Mouse (Mus musculus) neural tube, embryonic 15.5 days (tissue): ENCODE data around the gene Aurkb. TPM values are rescaled to one million over a fixed set of nuclear protein-coding genes. Genes with fewer than 3 reads are reported as not detected.
"Not testable (repeated sequence)": the region's sequence is repeated elsewhere in the genome, so short reads cannot be mapped to it uniquely, and the experiment has no call there.

Experiments
- ATAC-seq: fragments of 200-750 bp; cut with Nextera tagmentation; 2 replicates; pipeline ENCODE4 v1.8.0; 2017; ENCODE audit warnings: mild to moderate bottlenecking, moderate TSS enrichment, moderate library complexity; ENCODE audit not compliant: low FRiP score
- H3K27ac ChIP-seq: fragments of 300-500 bp; sonication (generic); replicated peaks from 2 replicates; pipeline ENCODE4 v1.5.1; 2015; ENCODE audit warnings: mild to moderate bottlenecking, inconsistent platforms
- H3K27me3 ChIP-seq: fragments of 300-500 bp; sonication (generic); replicated peaks from 2 replicates; pipeline ENCODE4 v1.6.1; 2015; ENCODE audit warnings: inconsistent platforms
- H3K36me3 ChIP-seq: fragments of 300-500 bp; sonication (generic); 2 replicates; pipeline ENCODE4 v1.6.1; 2015; ENCODE audit warnings: inconsistent platforms
- H3K4me1 ChIP-seq: fragments of 300-500 bp; sonication (generic); 2 replicates; pipeline ENCODE4 v1.6.1; 2015; ENCODE audit warnings: inconsistent platforms
- H3K4me2 ChIP-seq: fragments of 300-500 bp; sonication (generic); 2 replicates; pipeline ENCODE4 v1.6.1; 2015; ENCODE audit warnings: inconsistent platforms, mild to moderate bottlenecking, moderate library complexity
- H3K4me3 ChIP-seq: fragments of 300-500 bp; sonication (generic); replicated peaks from 2 replicates; pipeline ENCODE4 v1.5.1; 2015; ENCODE audit warnings: mild to moderate bottlenecking, inconsistent platforms
- H3K9ac ChIP-seq: fragments of 300-500 bp; sonication (generic); replicated peaks from 2 replicates; pipeline ENCODE4 v1.6.1; 2015; ENCODE audit warnings: mild to moderate bottlenecking, inconsistent platforms
- H3K9me3 ChIP-seq: fragments of 300-500 bp; sonication (generic); replicated peaks from 2 replicates; pipeline ENCODE4 v1.6.1; 2016; ENCODE audit warnings: inconsistent platforms
- WGBS: fragments of 180-500 bp; shearing (Covaris S2); methylation state at CpG from one replicate; pipeline ENCODE4 v1.1.7; 2015; ENCODE audit warnings: mixed read lengths; 5-methylcytosine and 5-hydroxymethylcytosine counted together
- polyA plus RNA-seq: library from polyadenylated mRNA; unstranded; fragments of >200 nt; fragmentation: Nextera tagmentation; extraction: Ambion mirVana; gene quantifications from 2 replicates; pipeline ENCODE4 v1.2.1, GENCODE M21; 2015

Gene Aurkb
- polyA plus RNA-seq, 1 experiment from 2014 or later, result 15.6 TPM

DNA sequence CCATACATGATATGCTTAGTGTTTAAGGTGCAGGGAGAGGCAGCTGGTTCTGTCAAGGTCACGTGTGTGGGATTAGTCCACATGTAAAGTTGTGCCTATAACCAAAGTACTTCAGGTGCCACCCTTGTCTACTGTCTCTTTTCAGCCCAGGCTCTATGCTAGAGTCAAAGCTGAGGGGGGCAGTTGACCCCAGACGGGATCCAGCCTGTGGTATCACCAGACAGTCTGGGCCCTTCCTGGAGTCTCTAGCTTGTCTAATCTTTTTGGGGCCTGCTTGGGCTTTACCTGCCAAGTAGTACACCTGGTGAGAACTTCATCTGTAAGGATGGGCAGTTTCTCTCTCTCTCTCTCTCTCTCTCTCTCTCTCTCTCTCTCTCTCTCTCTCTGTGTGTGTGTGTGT is 42.1 kb downstream of the Aurkb start:
- peak overlapping the region; percentile 95 for H3K27ac ChIP-seq
- H3K4me1 ChIP-seq, result peaks cover 47% of the 10 kb centered on the region
- no peaks in the 10 kb centered on the region for H3K27me3 ChIP-seq
- peak overlapping the region; percentile 94 for H3K4me2 ChIP-seq
- H3K4me3 ChIP-seq, result peak overlapping the region; percentile 72; the same call in 1 of the 2 replicates
- H3K9me3 ChIP-seq, result no peaks in the 10 kb centered on the region
- ATAC-seq, result no peak
- WGBS, result 54% methylated on average over 2 of the region's 2 CpGs
- H3K36me3 ChIP-seq, result peaks cover 25% of the 10 kb centered on the region
- no peak overlapping the region; the same call in none of the 2 replicates for H3K9ac ChIP-seq

DNA sequence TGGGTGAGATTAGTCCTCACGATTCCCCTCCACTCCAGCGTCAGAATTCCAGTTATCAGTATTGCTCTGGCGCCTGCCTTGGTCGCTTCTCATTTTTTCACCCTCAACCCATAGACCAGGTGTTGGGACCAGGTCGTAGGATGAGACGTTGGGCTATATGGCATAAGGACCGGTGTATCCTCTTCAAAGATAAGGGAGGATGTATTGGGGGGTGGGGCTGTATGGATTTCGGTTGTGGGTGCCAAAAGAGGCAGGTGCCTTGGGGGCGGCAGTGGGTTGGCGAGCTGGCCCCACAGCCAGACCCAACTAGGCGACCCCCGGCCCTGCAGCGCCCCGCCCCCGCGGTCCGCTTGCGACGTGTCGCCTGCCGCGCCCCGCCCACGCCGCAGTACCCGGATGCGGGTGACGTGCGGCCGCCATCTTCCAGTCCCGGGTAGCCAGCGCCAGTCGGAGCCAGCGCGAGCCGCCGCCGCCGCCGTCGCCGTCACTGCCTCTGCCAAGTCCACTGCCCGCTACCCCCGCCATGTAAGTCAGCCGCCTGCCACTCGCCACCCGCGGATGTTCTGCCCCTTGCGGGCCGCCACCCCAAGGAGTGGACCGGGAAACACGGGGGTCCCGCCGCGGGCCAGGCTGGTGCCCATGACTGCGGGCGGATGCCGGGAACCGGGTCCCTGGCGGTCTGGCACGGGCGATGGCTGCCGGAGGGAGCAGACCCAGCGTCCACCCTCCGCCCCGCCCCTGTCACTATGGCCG is 42.8 kb downstream of the Aurkb start, which contains the start of gene Vamp2:
Gene Vamp2 (plus strand): TSS at position 388 of the 753 bp plus-strand sequence.
- WGBS, result under 1% methylated on average over 59 of the region's 67 CpGs
- Histone ChIP-seq H3K4me1 (peaks cover 47% of the 10 kb centered on the region), H3K4me2 (peak within 1 kb of the TSS; percentile 94), H3K9me3 (no peaks in the 10 kb centered on the region), H3K27me3 (no peaks in the 10 kb centered on the region), H3K27ac (peak within 1 kb of the TSS; percentile 95), H3K36me3 (peaks cover 29% of the 10 kb centered on the region), H3K9ac (peak within 1 kb of the TSS; percentile 100), H3K4me3 (peak within 1 kb of the TSS; percentile 72)
- ATAC-seq, result peak; percentile 89

DNA sequence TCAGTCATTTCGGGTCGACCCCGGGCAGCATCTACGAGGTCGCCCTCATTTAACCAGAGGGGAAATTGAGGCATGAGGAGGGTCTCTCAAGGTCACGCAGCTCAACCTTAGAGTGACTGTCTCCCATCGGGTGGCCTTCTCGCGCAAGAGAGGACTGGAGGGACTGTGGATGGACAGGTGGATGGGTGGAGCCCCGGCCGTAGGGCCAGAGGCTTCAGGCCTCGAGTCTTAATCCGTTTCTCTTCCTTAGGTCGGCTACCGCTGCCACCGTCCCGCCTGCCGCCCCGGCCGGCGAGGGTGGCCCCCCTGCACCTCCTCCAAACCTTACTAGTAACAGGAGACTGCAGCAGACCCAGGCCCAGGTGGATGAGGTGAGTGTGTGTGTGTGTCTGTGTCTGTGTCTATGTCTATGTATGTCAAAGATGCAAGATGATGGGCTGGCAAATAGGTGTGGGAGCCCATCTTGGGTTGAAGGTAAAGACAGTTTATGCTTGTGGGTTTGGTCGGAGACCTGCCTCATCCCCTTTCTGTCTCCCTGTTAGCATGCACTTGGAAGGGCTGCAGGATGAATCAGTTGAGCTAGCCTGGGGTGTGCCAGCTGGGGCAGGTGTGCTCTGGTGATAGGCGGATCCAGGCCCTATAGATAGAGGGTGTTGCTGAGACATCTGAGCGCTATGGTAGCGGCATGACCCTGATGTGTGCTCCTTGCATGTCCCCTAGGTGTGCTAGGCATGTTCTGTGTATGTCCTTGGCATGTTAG is 43.6 kb downstream of the Aurkb start:
- peak; percentile 17; the same call in 1 of the 2 replicates for ATAC-seq
- peaks cover 49% of the 10 kb centered on the region for H3K4me1 ChIP-seq
- 10% methylated on average over 25 of the region's 25 CpGs for WGBS

GRCm38 (mm10) chr11:69089616-69090290 is 44.3 kb downstream of the Aurkb start:
- H3K4me3 ChIP-seq, result peak overlapping the region; percentile 72
- H3K27me3 ChIP-seq, result no peaks in the 10 kb centered on the region
- peak overlapping the region; percentile 95 for H3K27ac ChIP-seq
- H3K36me3 ChIP-seq, result peaks cover 29% of the 10 kb centered on the region
- 88% methylated on average over 12 of the region's 12 CpGs for WGBS
- H3K9me3 ChIP-seq, result no peaks in the 10 kb centered on the region
- H3K9ac ChIP-seq, result peak overlapping the region; percentile 100
- H3K4me2 ChIP-seq, result peak overlapping the region; percentile 94
- H3K4me1 ChIP-seq, result peaks cover 55% of the 10 kb centered on the region
- no peak for ATAC-seq

More for the DNA sequence above, 43.6 kb downstream of the Aurkb start:
- Histone ChIP-seq H3K36me3 (peaks cover 29% of the 10 kb centered on the region), H3K4me3 (peak overlapping the region; percentile 72), H3K27ac (peak overlapping the region; percentile 95), H3K4me2 (peak overlapping the region; percentile 94), H3K27me3 (no peaks in the 10 kb centered on the region), H3K9me3 (no peaks in the 10 kb centered on the region), H3K9ac (peak overlapping the region; percentile 100)

DNA sequence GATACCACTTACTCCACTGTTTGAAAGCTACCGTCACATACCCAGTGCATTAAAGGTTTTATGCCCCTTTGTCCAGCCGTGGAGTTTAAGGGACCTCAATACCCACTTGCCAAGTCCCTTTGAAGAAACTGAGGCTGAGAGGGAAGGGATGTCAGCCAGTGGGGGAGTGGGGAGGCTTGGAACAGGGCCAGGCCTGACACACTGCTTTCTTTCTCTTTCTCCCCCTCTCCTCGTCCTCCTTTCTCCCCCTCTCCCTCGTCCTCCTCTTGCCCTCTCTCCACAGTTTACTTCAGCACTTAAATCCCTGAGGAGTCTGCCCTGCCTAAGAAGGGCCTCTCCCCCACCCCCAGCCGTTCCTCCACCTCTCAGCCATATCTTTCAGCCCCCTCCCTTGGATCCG is 44.9 kb downstream of the Aurkb start:
- Histone ChIP-seq H3K4me3 (peak overlapping the region; percentile 72; the same call in 1 of the 2 replicates), H3K4me1 (peaks cover 57% of the 10 kb centered on the region), H3K9ac (peak overlapping the region; percentile 100; the same call in 1 of the 2 replicates)

GRCm38 (mm10) chr11:69091566-69092385 is 46.3 kb downstream of the Aurkb start:
- Histone ChIP-seq H3K27ac (no peak overlapping the region), H3K9ac (no peak overlapping the region), H3K4me1 (peaks cover 70% of the 10 kb centered on the region), H3K36me3 (peaks cover 29% of the 10 kb centered on the region), H3K4me2 (no peak overlapping the region), H3K9me3 (no peaks in the 10 kb centered on the region), H3K27me3 (no peaks in the 10 kb centered on the region), H3K4me3 (no peak overlapping the region)
- WGBS, result 69% methylated on average over 7 of the region's 7 CpGs
- no peak for ATAC-seq

More for the DNA sequence above, 44.9 kb downstream of the Aurkb start:
- ATAC-seq, result no peak
- Histone ChIP-seq H3K27ac (peak overlapping the region; percentile 95; the same call in 1 of the 2 replicates), H3K9me3 (no peaks in the 10 kb centered on the region), H3K36me3 (peaks cover 29% of the 10 kb centered on the region), H3K4me2 (peak overlapping the region; percentile 94), H3K27me3 (no peaks in the 10 kb centered on the region)
- 49% methylated on average over 6 of the region's 6 CpGs for WGBS

DNA sequence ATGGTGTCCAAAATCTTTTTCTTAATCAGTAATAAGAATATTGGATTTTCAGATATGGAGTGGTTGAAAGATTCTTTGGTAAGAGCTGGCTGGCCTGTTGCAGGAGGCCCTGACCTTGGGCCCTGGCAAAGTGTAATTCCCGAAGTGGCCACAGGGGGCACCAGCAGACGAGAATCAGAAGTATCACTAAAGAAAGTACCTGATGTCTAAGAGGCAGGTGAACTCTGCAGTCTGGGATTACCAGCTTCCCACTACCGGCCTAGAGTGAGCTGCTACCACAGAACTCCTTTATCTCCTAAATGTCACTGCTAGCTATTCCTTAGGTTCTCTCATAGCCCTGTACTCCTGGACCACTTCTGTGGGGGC is 46.9 kb downstream of the Aurkb start:
- H3K27me3 ChIP-seq, result no peaks in the 10 kb centered on the region
- H3K9me3 ChIP-seq, result no peaks in the 10 kb centered on the region
- ATAC-seq, result no peak
- no peak overlapping the region for H3K9ac ChIP-seq
- 2% methylated on average over 3 of the region's 3 CpGs for WGBS
- peaks cover 73% of the 10 kb centered on the region for H3K4me1 ChIP-seq
- H3K4me2 ChIP-seq, result no peak overlapping the region
- peaks cover 29% of the 10 kb centered on the region for H3K36me3 ChIP-seq
- H3K4me3 ChIP-seq, result no peak overlapping the region
- no peak overlapping the region for H3K27ac ChIP-seq

DNA sequence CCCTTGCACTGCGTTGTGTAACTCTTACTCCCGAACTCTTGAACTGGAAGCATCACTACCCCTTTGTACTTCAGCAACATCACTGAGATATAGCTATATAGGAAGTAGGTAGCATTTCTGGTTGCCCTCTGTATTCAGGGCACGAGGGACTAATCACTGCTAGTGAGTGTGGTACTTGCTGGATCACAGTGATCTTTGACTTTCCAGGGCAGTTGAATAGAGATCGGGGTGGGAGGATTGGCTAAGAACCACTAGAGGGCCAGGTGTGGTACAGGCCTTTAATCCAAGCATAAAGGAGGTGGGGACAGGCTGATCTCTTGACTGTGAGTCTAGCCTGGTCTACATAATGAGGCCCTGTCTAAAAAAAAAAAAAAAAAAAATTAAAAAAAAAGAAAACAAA is 47.4 kb downstream of the Aurkb start:
- Histone ChIP-seq H3K9ac (no peak overlapping the region), H3K4me2 (no peak overlapping the region), H3K9me3 (no peaks in the 10 kb centered on the region), H3K27ac (no peak overlapping the region), H3K36me3 (peaks cover 29% of the 10 kb centered on the region), H3K4me1 (peaks cover 73% of the 10 kb centered on the region), H3K27me3 (no peaks in the 10 kb centered on the region), H3K4me3 (no peak overlapping the region)
- ATAC-seq, result no peak
- WGBS, result 88% methylated on average over 4 of the region's 4 CpGs

DNA sequence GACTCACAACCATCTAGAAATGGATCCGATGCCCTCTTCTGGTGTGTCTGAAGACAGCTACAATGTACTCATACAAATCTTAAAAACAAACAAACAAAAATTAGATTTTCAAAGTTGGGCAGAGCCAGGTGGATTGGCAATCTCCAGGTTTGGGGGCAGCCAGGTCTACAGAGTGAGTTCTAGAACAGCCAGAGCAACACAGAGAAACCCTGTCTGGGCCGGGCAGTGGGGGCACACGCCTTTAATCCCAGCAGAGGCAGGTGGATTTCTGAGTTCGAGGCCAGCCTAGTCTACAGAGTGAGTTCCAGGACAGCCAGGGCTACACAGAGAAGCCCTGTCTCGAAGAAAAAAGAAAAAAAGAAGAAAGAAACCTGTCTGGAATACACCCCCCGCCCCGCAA is 48.4 kb downstream of the Aurkb start:
- H3K9ac ChIP-seq, H3K4me2 ChIP-seq, H3K4me3 ChIP-seq, ATAC-seq, H3K9me3 ChIP-seq, H3K27me3 ChIP-seq: not testable (repeated sequence)
- Histone ChIP-seq H3K27ac (peak overlapping the region; percentile 91; the same call in 1 of the 2 replicates), H3K4me1 (peaks cover 79% of the 10 kb centered on the region), H3K36me3 (peaks cover 29% of the 10 kb centered on the region)
- 87% methylated on average over 7 of the region's 7 CpGs for WGBS

DNA sequence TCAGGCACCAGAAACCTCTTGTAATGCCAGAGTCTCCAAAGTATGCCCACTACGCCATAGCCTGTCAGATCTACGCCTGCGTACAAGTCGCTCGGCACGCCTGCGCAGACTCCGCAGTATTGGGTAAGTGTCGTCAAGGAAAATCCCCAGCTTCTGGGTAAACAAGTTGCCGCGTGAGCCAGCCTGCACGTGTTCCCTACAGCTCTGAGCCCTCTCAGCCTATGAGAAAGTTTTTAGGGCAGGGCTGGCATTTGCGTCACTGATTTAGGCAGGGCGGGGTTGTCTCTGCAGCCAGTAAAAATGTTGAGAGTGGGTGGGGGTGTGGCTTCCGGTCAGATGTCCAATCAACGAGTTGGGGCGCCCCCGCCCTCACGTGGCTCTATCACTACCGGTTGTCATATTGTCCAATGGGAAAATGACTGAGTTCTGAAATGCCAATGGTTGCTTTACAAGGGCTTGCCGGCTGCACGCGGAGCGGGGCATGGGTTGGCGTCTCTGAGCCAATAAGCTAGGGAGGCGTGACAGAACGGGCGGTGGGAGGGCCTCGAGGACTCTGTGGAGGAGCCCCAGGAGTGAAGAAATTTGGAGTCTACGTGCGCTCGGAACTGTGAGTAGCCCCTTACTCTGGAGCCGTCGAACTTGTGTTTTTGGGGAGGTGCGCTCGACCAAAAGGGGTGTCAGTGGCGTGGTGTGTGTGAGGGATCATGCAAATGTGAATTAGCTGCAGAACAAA is 49.4 kb downstream of the Aurkb start, which contains the start of gene Per1:
Gene Per1 (plus strand): TSS at position 521 of the 733 bp plus-strand sequence.
- peak within 1 kb of the TSS; percentile 50 for H3K4me3 ChIP-seq
- H3K4me2 ChIP-seq, result peak within 1 kb of the TSS; percentile 95
- ATAC-seq, result peak; percentile 94
- H3K36me3 ChIP-seq, result peaks cover 26% of the 10 kb centered on the region
- WGBS, result under 1% methylated on average over 37 of the region's 37 CpGs
- H3K4me1 ChIP-seq, result peaks cover 79% of the 10 kb centered on the region
- peak within 1 kb of the TSS; percentile 91 for H3K27ac ChIP-seq
- H3K9ac ChIP-seq, result peak within 1 kb of the TSS; percentile 46
- no peaks in the 10 kb centered on the region for H3K27me3 ChIP-seq
- H3K9me3 ChIP-seq, result no peaks in the 10 kb centered on the region
